Mouse (Mus musculus) liver, adult 2 months (tissue): ENCODE measurements around the gene Gm9857.

Experiments
- CTCF ChIP-seq: fragments of 200-500 bp; IDR thresholded peaks from 2 replicates; pipeline ENCODE4 v1.5.1; 2011; ENCODE audit warnings: low read depth, low read length, control low read depth
- POLR2A ChIP-seq: fragments of 200-500 bp; IDR thresholded peaks from 2 replicates; pipeline ENCODE4 v1.6.1; 2011; ENCODE audit warnings: low read length, control low read depth; ENCODE audit not compliant: insufficient read depth; ENCODE audit errors: extremely low read depth

DNA sequence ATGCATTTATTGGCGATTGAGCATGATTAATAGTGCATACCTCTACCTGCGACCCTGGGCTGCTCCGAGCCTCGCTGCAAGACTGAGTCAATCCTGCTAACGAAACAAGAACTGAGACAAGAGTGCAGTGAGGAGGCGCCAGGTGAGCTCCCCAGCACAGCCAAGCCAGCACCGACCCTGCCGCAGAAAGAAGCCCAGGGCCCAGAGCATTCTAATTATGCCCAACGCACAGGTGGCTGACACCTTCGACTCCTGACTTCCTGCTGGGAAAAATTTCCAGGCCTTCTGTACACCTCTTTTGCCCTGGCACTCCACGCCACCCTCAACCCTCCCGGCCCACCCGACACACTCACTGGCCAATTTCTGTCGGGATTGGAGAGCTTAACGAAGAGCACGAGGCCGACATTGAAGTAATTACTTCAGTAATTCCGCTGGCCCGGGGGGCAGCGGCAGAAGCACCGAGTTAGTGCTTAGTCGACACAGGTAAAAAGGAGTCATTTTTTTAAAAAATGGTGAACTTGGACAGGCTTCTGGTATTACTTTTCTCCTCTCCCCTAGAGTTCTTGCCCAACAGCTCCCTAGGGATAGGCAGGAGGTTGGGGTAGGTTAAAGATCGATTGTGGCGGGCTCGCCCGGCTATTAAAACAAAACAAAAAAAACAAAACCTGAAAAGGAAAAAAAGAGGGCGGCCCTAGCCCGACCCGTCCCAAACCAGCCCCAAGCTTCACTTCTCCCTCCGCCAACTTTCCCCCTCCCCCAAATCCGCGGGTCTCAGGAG lies 29.8 kb downstream of the Gm9857 start:
- TF ChIP-seq CTCF, result no peak
- TF ChIP-seq POLR2A, result no peak
